Comparison of ENCODE assay signal across 8 mouse cellular contexts in the genomic region with DNA sequence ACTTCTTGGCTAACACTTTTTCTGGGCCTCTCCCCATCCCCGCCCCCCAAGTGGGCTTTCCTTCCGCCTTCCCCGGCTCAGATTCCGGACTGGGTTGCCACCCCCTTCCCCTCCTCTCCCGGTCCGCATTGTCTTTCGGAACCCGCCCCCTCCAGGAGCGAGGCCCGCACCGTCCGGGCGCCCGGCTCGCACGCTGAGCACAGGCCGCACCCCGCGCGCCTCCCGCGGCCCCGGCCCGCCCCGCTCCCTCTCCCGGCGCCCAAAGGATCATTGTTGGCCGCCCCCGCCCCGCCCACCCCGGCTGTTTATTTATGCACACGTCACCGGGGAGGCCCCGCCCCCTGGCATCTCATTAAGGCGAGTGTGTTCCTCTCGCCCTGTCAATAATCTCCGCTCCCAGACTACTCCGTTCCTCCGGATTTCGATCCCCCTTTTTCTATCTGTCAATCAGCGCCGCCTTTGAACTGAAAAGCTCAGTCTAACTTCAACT. TPM values are rescaled to one million over a fixed set of nuclear protein-coding genes. Genes with fewer than 3 reads are reported as not detected.
DNase-seq lines count a peak whose midpoint lies in the region; ATAC-seq lines count a peak whose summit lies in the region.

A gene (plus strand): TSS at position 382 of the 490 bp plus-strand sequence.

- no peaks in the 10 kb centered on the region for H3K27me3 ChIP-seq in intestine, embryonic 16.5 days (replicated peaks; ENCODE audit: control insufficient read depth, insufficient read depth, low read length)

- WGBS in intestine, embryonic 16.5 days = under 1% methylated on average over 41 of the region's 42 CpGs

- H3K9ac ChIP-seq in intestine, embryonic 16.5 days (ENCODE audit: low read depth, low read length) = peak within 1 kb of the TSS; percentile 99

- ATAC-seq in intestine, embryonic 16.5 days = peak; percentile 94

- H3K36me3 ChIP-seq in intestine, embryonic 16.5 days (ENCODE audit: control insufficient read depth, insufficient read depth, low read length) = no peaks in the 10 kb centered on the region

- peak within 1 kb of the TSS; percentile 87 for H3K4me2 ChIP-seq in intestine, embryonic 16.5 days (ENCODE audit: low read depth, low read length)

- peaks cover 31% of the 10 kb centered on the region for H3K4me1 ChIP-seq in intestine, embryonic 16.5 days (ENCODE audit: control insufficient read depth, insufficient read depth, low read length)

- intact Hi-C loops in left cerebral cortex, postnatal 25 days (cut with DNase I) = loop anchor here (5.0 to 10.0 kb wide), 7 partner anchors 96 to 404 kb away; no protein-coding TSS in a partner anchor

- no peaks in the 10 kb centered on the region for H3K9me3 ChIP-seq in intestine, embryonic 16.5 days (ENCODE audit: control insufficient read depth, low read length)

- H3K4me3 ChIP-seq in intestine, embryonic 16.5 days (ENCODE audit: low read length) = peak within 1 kb of the TSS; percentile 94

- peak; percentile 90 to 95 for DNase-seq in adrenal gland, adult (ENCODE audit: inconsistent age in 2 of 2, low spot score in 1 of 2)
- DNase-seq in embryo, embryonic 10 days (ENCODE audit: low spot score) = peak; percentile 96
- peak; percentile 88 to 94 for DNase-seq in gastrocnemius, postnatal 4 days (ENCODE audit: low spot score in 2 of 2)
- peak; percentile 60 to 64 for DNase-seq in left cerebral cortex, postnatal 25 days (ENCODE audit: low spot score in 2 of 2)
- peak; percentile 95 for DNase-seq in mesoderm, embryonic 11.5 days (ENCODE audit: low read depth, low spot score)
- DNase-seq in right cerebral cortex, postnatal 25 days = peak; percentile 53
- DNase-seq in urinary bladder, postnatal 36 days (ENCODE audit: low spot score in 2 of 2) = peak; percentile 74 to 88

- peak within 1 kb of the TSS; percentile 99 for H3K27ac ChIP-seq in intestine, embryonic 16.5 days (ENCODE audit: low read length)

RNA-seq across cellular contexts. Expression of the gene that starts here (rescaled TPM):
- total RNA-seq in gastrocnemius, postnatal 4 days (2021) = 10 to 100 TPM; 51.2 to 54.9 TPM
- 57.1 and 58.4 TPM in 2 replicates for polyA plus RNA-seq in intestine, embryonic 16.5 days (2015; fragmentation: Nextera tagmentation; extraction: Ambion mirVana)
- 10 to 100 TPM in 1 of 2 experiments, 1 to 10 TPM in 1; 8.1 to 12.1 TPM for total RNA-seq in left cerebral cortex, postnatal 25 days (2021)

Comparison
In these comparisons a context has a peak if more than half of its experiments do, and no peak if none do; other contexts are left out.
1. Peak in every context shown above with its lines: DNase-seq, ATAC-seq, H3K4me3 ChIP-seq and H3K27ac ChIP-seq.